Mouse (Mus musculus) thymus, adult 2 months (tissue): Measurements from ENCODE around the gene Prr7. TPM values are rescaled to one million over a fixed set of nuclear protein-coding genes. Genes with fewer than 3 reads are reported as not detected.
A peak's percentile ranks its signal among the peaks of the same experiment; 100 is the strongest.

Source experiments
- DNase-seq: peaks from one replicate; pipeline ENCODE4 v3.0.0; 2021
- H3K27ac ChIP-seq: fragments of 200-500 bp; 2 replicates; pipeline ENCODE4 v1.5.1; 2012; ENCODE audit warnings: low read length, control low read depth; ENCODE audit not compliant: control insufficient read depth, insufficient read depth
- H3K27me3 ChIP-seq: fragments of 200-500 bp; 2 replicates; pipeline ENCODE4 v1.6.1; 2012; ENCODE audit warnings: mild to moderate bottlenecking, low read length, moderate library complexity, mixed read lengths; ENCODE audit not compliant: control insufficient read depth, insufficient read depth
- H3K36me3 ChIP-seq: fragments of 200-500 bp; 2 replicates; pipeline ENCODE4 v1.6.1; 2012; ENCODE audit warnings: mild to moderate bottlenecking, low read length, moderate library complexity; ENCODE audit not compliant: control insufficient read depth, insufficient read depth
- H3K4me1 ChIP-seq: fragments of 200-500 bp; replicated peaks from 2 replicates; pipeline ENCODE4 v1.6.1; 2012; ENCODE audit warnings: low read length; ENCODE audit not compliant: control insufficient read depth, insufficient read depth
- H3K4me3 ChIP-seq: fragments of 200-500 bp; 2 replicates; pipeline ENCODE4 v1.5.1; 2012; ENCODE audit warnings: mild to moderate bottlenecking, low read length, control low read depth, moderate library complexity; ENCODE audit not compliant: control insufficient read depth, insufficient read depth
- CTCF ChIP-seq: fragments of 200-500 bp; IDR thresholded peaks from 2 replicates; pipeline ENCODE4 v1.5.1; 2012; ENCODE audit warnings: mild to moderate bottlenecking, control low read depth, low read length, moderate library complexity, borderline replicate concordance; ENCODE audit not compliant: control insufficient read depth, poor library complexity, insufficient read depth; ENCODE audit errors: extremely low read depth
- POLR2A ChIP-seq: fragments of 200-500 bp; IDR thresholded peaks from 2 replicates; pipeline ENCODE4 v1.6.1; 2012; ENCODE audit warnings: mild to moderate bottlenecking, low read length, control low read depth, moderate library complexity; ENCODE audit not compliant: control insufficient read depth, poor library complexity, insufficient read depth; ENCODE audit errors: extremely low read depth
- WGBS: fragments of 180-500 bp; shearing (Covaris S2); methylation state at CpG from one replicate; pipeline ENCODE4 v1.1.7; 2018; 5-methylcytosine and 5-hydroxymethylcytosine counted together
- polyA plus RNA-seq: library from polyadenylated mRNA; depleted of rRNA; stranded (reverse); fragments of >200 nt; gene quantifications from 2 replicates; pipeline ENCODE4 v1.2.3, GENCODE M21; 2012

The Prr7 gene
- polyA plus RNA-seq, 1 experiment, result 33.8 TPM

- 78% methylated on average over 5 of the region's 5 CpGs for WGBS
- no peaks in the 10 kb centered on the region for H3K27me3 ChIP-seq
- H3K36me3 ChIP-seq, result peaks cover 33% of the 10 kb centered on the region
- TF ChIP-seq POLR2A (no peak), CTCF (no peak)
- H3K4me3 ChIP-seq, result 0 out of 2 replicates have a peak overlapping the region, but pooled peaks have one; percentile 19
- peak overlapping the region; percentile 88 for H3K27ac ChIP-seq
- no peak for DNase-seq
- H3K4me1 ChIP-seq, result peaks cover 55% of the 10 kb centered on the region
Measured at GRCm38 (mm10) chr13:55448131-55448530, 15.9 kb upstream of the Prr7 start.

GRCm38 (mm10) chr13:55449205-55449604 is 14.9 kb upstream of the Prr7 start:
- H3K27me3 ChIP-seq, result no peaks in the 10 kb centered on the region
- TF ChIP-seq CTCF (no peak), POLR2A (0 out of 2 replicates have a peak, but pooled peaks have one; percentile 25)
- no peak overlapping the region for H3K4me3 ChIP-seq
- peaks cover 47% of the 10 kb centered on the region for H3K4me1 ChIP-seq
- H3K36me3 ChIP-seq, result peaks cover 44% of the 10 kb centered on the region
- H3K27ac ChIP-seq, result peak overlapping the region; percentile 64
- peak; percentile 49 for DNase-seq
- 65% methylated on average over 9 of the region's 9 CpGs for WGBS

- no peak overlapping the region for H3K4me3 ChIP-seq
- DNase-seq, result peak; percentile 79
- peaks cover 50% of the 10 kb centered on the region for H3K36me3 ChIP-seq
- TF ChIP-seq POLR2A, result no peak
- TF ChIP-seq CTCF, result no peak
- H3K27ac ChIP-seq, result peak overlapping the region; percentile 64
- WGBS, result 47% methylated on average over 17 of the region's 17 CpGs
- H3K27me3 ChIP-seq, result no peaks in the 10 kb centered on the region
- peaks cover 47% of the 10 kb centered on the region for H3K4me1 ChIP-seq
Measured at GRCm38 (mm10) chr13:55449679-55450441, 14.2 kb upstream of the Prr7 start.

- no peak for TF ChIP-seq POLR2A
- no peak for TF ChIP-seq CTCF
- WGBS, result 91% methylated on average over 11 of the region's 11 CpGs
- Histone ChIP-seq H3K27me3 (no peaks in the 10 kb centered on the region), H3K4me3 (no peak overlapping the region), H3K36me3 (peaks cover 57% of the 10 kb centered on the region), H3K27ac (no peak overlapping the region), H3K4me1 (peaks cover 47% of the 10 kb centered on the region)
- no peak for DNase-seq
Measured at GRCm38 (mm10) chr13:55450511-55450980, 13.5 kb upstream of the Prr7 start.

- no peaks in the 10 kb centered on the region for H3K27me3 ChIP-seq
- no peak overlapping the region for H3K27ac ChIP-seq
- H3K4me1 ChIP-seq, result peaks cover 42% of the 10 kb centered on the region
- DNase-seq, result no peak
- no peak overlapping the region for H3K4me3 ChIP-seq
- peaks cover 65% of the 10 kb centered on the region for H3K36me3 ChIP-seq
- TF ChIP-seq CTCF (no peak), POLR2A (no peak)
- WGBS, result 96% methylated on average over 10 of the region's 10 CpGs
Measured at GRCm38 (mm10) chr13:55451296-55451695, 12.8 kb upstream of the Prr7 start.

- H3K4me1 ChIP-seq, result peaks cover 35% of the 10 kb centered on the region
- H3K4me3 ChIP-seq, result no peak overlapping the region
Measured at GRCm38 (mm10) chr13:55451785-55452549, 12.1 kb upstream of the Prr7 start.

More at GRCm38 (mm10) chr13:55451785-55452549, 12.1 kb upstream of the Prr7 start:
- no peak for DNase-seq
- no peak for TF ChIP-seq CTCF
- TF ChIP-seq POLR2A, result no peak
- peaks cover 71% of the 10 kb centered on the region for H3K36me3 ChIP-seq
- no peaks in the 10 kb centered on the region for H3K27me3 ChIP-seq
- H3K27ac ChIP-seq, result no peak overlapping the region
- 99% methylated on average over 16 of the region's 16 CpGs for WGBS
